Mouse (Mus musculus) intestine, postnatal 0 days (tissue): ENCODE results near the gene Efcab2. TPM values are rescaled to one million over a fixed set of nuclear protein-coding genes. Genes with fewer than 3 reads are reported as not detected.

Experiments used
- ATAC-seq: fragments of 200-750 bp; cut with Nextera tagmentation; 2 replicates; pipeline ENCODE4 v1.8.0; 2017; ENCODE audit warnings: mild to moderate bottlenecking, moderate TSS enrichment, moderate library complexity
- H3K27ac ChIP-seq: fragments of 300-500 bp; sonication (generic); 2 replicates; pipeline ENCODE4 v1.5.1; 2014; ENCODE audit warnings: mild to moderate bottlenecking, low read depth, low read length, moderate library complexity
- H3K27me3 ChIP-seq: fragments of 300-500 bp; sonication (generic); replicated peaks from 2 replicates; pipeline ENCODE4 v1.6.1; 2014; ENCODE audit warnings: low read length, mixed read lengths; ENCODE audit not compliant: control insufficient read depth, insufficient read depth
- H3K36me3 ChIP-seq: fragments of 300-500 bp; sonication (generic); 2 replicates; pipeline ENCODE4 v1.6.1; 2014; ENCODE audit warnings: mild to moderate bottlenecking, moderate library complexity; ENCODE audit not compliant: control insufficient read depth, insufficient read depth
- H3K4me1 ChIP-seq: fragments of 300-500 bp; sonication (generic); replicated peaks from 2 replicates; pipeline ENCODE4 v1.6.1; 2014; ENCODE audit warnings: antibody characterized with exemption, low read length, mixed read lengths; ENCODE audit not compliant: control insufficient read depth, insufficient read depth
- H3K4me2 ChIP-seq: fragments of 300-500 bp; sonication (generic); replicated peaks from 2 replicates; pipeline ENCODE4 v1.6.1; 2014; ENCODE audit warnings: low read depth, mild to moderate bottlenecking, moderate library complexity
- H3K4me3 ChIP-seq: fragments of 300-500 bp; sonication (generic); 2 replicates; pipeline ENCODE4 v1.5.1; 2014; ENCODE audit warnings: low read depth, low read length
- H3K9ac ChIP-seq: fragments of 300-500 bp; sonication (generic); 2 replicates; pipeline ENCODE4 v1.6.1; 2014; ENCODE audit warnings: mild to moderate bottlenecking, low read depth, low read length
- H3K9me3 ChIP-seq: fragments of 300-500 bp; sonication (generic); 2 replicates; pipeline ENCODE4 v1.6.1; 2016; ENCODE audit warnings: mixed run types; ENCODE audit not compliant: control insufficient read depth
- CTCF ChIP-seq: sonication (generic); IDR thresholded peaks from 2 replicates; pipeline ENCODE4 v1.5.1; 2016; ENCODE audit warnings: low read depth, mild to moderate bottlenecking, control low read depth, antibody characterized with exemption, moderate library complexity
- WGBS: fragments of 180-500 bp; shearing (Covaris S2); extraction: QIAGEN DNeasy Blood & Tissue Kit; methylation state at CpG from one replicate; pipeline ENCODE4 v1.1.7; 2014; 5-methylcytosine and 5-hydroxymethylcytosine counted together
- polyA plus RNA-seq: library from polyadenylated mRNA; unstranded; fragments of >200 nt; fragmentation: Nextera tagmentation; extraction: Ambion mirVana; gene quantifications from 2 replicates; pipeline ENCODE4 v1.2.1, GENCODE M21; 2015

The Efcab2 gene
- polyA plus RNA-seq, 1 experiment from 2014 or later: 7.9 TPM

- WGBS: 55% methylated on average over 3 of the region's 3 CpGs
- no peak for TF ChIP-seq CTCF
- Histone ChIP-seq H3K36me3 (no peaks in the 10 kb centered on the region), H3K4me2 (no peak overlapping the region), H3K4me3 (no peak overlapping the region), H3K9ac (no peak overlapping the region), H3K9me3 (no peaks in the 10 kb centered on the region), H3K27me3 (no peaks in the 10 kb centered on the region), H3K27ac (no peak overlapping the region), H3K4me1 (no peaks in the 10 kb centered on the region)
- ATAC-seq: no peak
Measured at GRCm38 (mm10) chr1:178444407-178444806, 38.5 kb downstream of the Efcab2 start.

GRCm38 (mm10) chr1:178447036-178447435 lies 41.2 kb downstream of the Efcab2 start:
- ATAC-seq: no peak
- Histone ChIP-seq H3K36me3 (no peaks in the 10 kb centered on the region), H3K9ac (no peak overlapping the region), H3K4me3 (no peak overlapping the region), H3K27ac (no peak overlapping the region), H3K27me3 (no peaks in the 10 kb centered on the region), H3K9me3 (no peaks in the 10 kb centered on the region), H3K4me2 (no peak overlapping the region), H3K4me1 (no peaks in the 10 kb centered on the region)
- TF ChIP-seq CTCF: no peak
- 90% methylated on average over 1 of the region's 1 CpGs for WGBS

DNA sequence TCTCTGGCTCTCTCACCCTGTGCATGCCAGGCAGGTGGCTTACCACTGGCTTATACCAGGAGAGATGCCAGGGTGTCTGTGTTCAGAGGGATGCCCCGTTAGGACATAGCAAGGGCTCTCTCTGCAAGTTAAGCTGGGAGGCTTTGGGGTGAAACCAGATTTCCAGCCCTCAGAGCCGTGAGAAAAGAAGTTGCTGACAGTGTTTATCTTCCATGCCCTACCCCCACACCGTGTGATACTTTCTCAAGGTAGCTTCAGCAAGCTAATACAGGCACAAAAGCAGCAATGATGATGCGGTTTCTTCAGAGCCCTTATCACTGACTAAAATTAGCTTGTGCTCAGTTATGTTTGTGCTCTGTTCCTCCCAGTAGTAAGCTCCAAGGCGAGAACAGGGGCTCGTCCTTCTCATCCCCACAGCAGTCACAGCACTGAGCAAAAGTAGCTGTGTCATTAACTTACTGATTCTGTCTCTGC lies 42.4 kb downstream of the Efcab2 start:
- no peaks in the 10 kb centered on the region for H3K36me3 ChIP-seq
- H3K4me3 ChIP-seq: no peak overlapping the region
- ATAC-seq: no peak
- no peak overlapping the region for H3K4me2 ChIP-seq
- no peaks in the 10 kb centered on the region for H3K9me3 ChIP-seq
- no peak for TF ChIP-seq CTCF
- H3K9ac ChIP-seq: no peak overlapping the region
- no peak overlapping the region for H3K27ac ChIP-seq
- no peaks in the 10 kb centered on the region for H3K4me1 ChIP-seq
- WGBS: 60% methylated on average over 6 of the region's 6 CpGs
- H3K27me3 ChIP-seq: no peaks in the 10 kb centered on the region

DNA sequence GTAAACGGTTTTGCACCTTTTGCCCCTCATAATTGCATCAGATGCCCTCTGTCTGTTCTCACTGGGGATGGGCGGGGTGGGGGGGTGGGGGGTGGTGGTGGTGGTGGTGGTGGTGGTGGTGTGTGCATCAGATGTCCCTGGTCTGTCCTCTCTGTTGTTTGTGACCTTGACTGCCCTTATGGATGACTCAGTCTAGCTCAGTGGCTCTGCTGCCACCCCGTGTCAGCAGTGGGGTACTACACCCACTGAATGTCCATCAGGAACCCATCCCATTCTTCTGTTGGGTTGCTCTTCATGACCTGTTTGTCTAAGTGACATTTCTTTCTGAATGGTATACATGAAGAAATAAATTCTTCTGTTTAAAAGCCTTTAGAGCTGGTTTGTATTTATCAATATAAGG lies 43.3 kb downstream of the Efcab2 start:
- H3K27ac ChIP-seq: no peak overlapping the region
- 18% methylated on average over 3 of the region's 3 CpGs for WGBS
- no peaks in the 10 kb centered on the region for H3K4me1 ChIP-seq
- H3K27me3 ChIP-seq: no peaks in the 10 kb centered on the region
- no peaks in the 10 kb centered on the region for H3K9me3 ChIP-seq
- no peak overlapping the region for H3K4me3 ChIP-seq
- peak; percentile 94 for TF ChIP-seq CTCF
- H3K36me3 ChIP-seq: no peaks in the 10 kb centered on the region
- ATAC-seq: peak; percentile 69
- no peak overlapping the region for H3K4me2 ChIP-seq
- no peak overlapping the region for H3K9ac ChIP-seq

- Histone ChIP-seq H3K27me3 (no peaks in the 10 kb centered on the region), H3K4me2 (no peak overlapping the region), H3K9ac (no peak overlapping the region), H3K36me3 (no peaks in the 10 kb centered on the region), H3K9me3 (no peaks in the 10 kb centered on the region), H3K27ac (no peak overlapping the region), H3K4me1 (no peaks in the 10 kb centered on the region), H3K4me3 (no peak overlapping the region)
- no peak for TF ChIP-seq CTCF
- no peak for ATAC-seq
- WGBS: 78% methylated on average over 2 of the region's 2 CpGs
Measured at GRCm38 (mm10) chr1:178449933-178450332, 44.0 kb downstream of the Efcab2 start.

DNA sequence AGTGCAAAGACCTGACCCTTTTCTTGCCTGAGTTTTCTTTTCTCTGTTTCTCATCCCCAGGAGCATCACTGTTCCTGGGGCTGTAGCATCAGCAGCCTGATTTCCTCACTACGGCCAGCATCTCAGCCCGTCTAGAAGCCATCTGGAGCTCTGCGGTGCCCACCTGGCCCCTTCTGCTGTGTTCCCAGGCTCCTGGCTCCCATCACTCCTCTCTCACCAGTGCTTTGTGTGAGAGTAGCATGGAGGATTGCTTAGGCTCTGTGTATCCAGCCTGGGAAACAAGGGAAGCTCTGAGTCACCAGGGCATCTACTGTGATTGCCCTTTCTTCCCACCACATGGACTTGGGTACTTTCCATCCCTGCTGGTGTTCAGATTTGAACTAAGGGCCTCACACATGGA lies 48.2 kb downstream of the Efcab2 start:
- Histone ChIP-seq H3K36me3 (no peaks in the 10 kb centered on the region), H3K4me2 (no peak overlapping the region), H3K4me1 (no peaks in the 10 kb centered on the region), H3K9ac (no peak overlapping the region), H3K9me3 (no peaks in the 10 kb centered on the region), H3K27ac (no peak overlapping the region), H3K27me3 (no peaks in the 10 kb centered on the region), H3K4me3 (no peak overlapping the region)
- ATAC-seq: no peak
- TF ChIP-seq CTCF: no peak
- WGBS: 99% methylated on average over 3 of the region's 3 CpGs

DNA sequence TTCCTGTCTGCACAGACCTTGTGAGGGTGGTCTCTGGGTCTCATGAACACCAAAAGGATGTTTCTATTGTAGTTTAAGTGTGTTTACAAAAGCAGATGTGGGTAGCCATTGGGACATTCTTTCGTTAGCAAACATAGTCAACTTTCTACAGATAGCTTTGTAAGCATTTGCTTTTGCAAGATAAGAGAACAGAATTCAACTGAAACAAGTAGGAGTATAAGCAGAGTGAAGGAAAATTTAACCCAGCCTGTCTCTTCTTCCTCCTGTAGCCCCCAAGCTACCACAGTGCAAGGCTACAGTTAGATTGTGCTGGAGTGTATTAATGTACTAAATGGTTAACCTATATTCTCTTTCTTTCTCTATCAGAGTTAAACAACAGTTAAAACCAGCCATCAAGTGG lies 49.2 kb downstream of the Efcab2 start:
- no peaks in the 10 kb centered on the region for H3K36me3 ChIP-seq
- no peaks in the 10 kb centered on the region for H3K4me1 ChIP-seq
- ATAC-seq: no peak
- no peak for TF ChIP-seq CTCF
- no peak overlapping the region for H3K9ac ChIP-seq
- H3K4me2 ChIP-seq: no peak overlapping the region
- no peak overlapping the region for H3K4me3 ChIP-seq
- WGBS: 37% methylated on average over 1 of the region's 1 CpGs
- H3K9me3 ChIP-seq: no peaks in the 10 kb centered on the region
- no peaks in the 10 kb centered on the region for H3K27me3 ChIP-seq
- H3K27ac ChIP-seq: no peak overlapping the region
